Mouse (Mus musculus): ENCODE data around the gene Cavin3. TPM values are rescaled to one million over a fixed set of nuclear protein-coding genes. Genes with fewer than 3 reads are reported as not detected.

Gene Cavin3
- 10 to 100 TPM; 14.2 to 14.9 TPM for total RNA-seq (2021)

DNA sequence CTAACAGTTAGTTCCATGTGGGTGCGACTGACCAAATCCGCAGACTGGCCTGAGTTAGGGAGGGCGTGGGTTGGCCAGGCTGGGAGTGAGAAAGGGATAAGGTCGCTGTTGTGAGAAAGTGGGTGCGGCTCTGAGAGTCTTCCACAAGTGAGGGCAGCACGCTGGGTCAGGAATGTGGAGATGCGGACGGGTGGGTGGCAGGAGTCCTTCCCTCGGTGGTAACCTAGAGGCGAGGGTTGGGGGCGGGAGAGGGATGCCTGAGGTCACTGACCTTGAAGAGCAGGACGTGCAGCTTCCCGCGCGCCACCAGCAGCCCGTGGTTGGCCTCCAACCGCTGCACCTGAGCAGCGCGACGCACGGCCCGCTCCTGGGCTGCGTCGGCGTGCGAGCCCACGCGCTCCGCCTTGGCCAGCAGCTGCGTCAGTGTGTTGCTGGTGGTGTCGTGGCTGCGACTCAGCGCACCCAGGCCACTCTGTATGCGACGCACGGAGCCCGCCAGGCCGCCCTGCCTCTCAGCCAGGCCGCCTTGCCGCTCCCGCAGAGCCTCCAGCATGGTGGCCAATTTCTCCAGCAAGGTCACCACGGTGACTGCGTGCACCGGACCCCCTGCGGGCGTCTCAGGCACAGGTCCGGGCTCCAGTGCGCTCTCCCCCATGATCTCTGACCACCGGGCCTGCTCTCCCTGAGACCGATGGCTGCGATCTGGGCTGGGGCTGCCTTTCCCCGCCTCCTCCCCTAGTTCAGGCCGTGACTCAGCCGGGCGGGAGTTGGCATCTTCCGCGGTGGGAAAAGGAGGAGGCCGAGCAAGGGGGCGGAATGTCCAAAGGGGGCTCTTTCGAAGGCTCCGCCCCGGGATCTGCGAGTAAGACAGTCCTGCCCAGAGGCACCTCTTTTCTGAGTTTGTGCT lies at the start of gene Cavin3:
Gene Cavin3, minus strand, starts transcription at position 796 of the 907 bp plus-strand sequence.
- peak; percentile 36 to 54 for DNase-seq (ENCODE audit: extremely low spot score in 1 of 2, low spot score in 1 of 2)

DNA sequence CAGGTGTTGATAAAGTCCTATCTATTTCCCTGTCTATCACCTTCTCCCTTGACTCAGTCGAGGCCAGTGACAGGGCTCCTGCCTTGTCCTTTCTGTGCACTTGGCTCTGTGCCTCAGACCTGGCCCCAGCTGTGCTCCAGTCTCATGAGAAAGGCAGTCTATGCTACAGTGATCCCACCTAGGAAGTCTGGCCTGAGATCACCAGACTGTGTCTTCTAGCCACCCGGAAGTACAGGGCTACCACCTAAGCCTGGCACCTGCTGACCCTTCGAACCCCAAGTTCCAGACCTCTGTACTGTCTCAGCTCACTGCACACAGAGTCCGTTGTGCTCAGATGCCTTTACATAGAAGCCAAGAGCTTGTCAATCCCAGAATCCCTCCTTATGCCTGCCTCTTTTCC lies 46.0 kb upstream of the Cavin3 start:
- DNase-seq (ENCODE audit: extremely low spot score in 1 of 2, low spot score in 1 of 2), result no peak

- DNase-seq (ENCODE audit: extremely low spot score in 1 of 2, low spot score in 1 of 2), result peak; percentile 23 to 28
Observed at GRCm38 (mm10) chr7:105527306-105527937, 45.3 kb upstream of the Cavin3 start.

GRCm38 (mm10) chr7:105524222-105524621 lies 42.1 kb upstream of the Cavin3 start:
- DNase-seq (ENCODE audit: extremely low spot score in 1 of 2, low spot score in 1 of 2), result no peak

GRCm38 (mm10) chr7:105520201-105520600 lies 38.1 kb upstream of the Cavin3 start:
- no peak for DNase-seq (ENCODE audit: extremely low spot score in 1 of 2, low spot score in 1 of 2)

DNA sequence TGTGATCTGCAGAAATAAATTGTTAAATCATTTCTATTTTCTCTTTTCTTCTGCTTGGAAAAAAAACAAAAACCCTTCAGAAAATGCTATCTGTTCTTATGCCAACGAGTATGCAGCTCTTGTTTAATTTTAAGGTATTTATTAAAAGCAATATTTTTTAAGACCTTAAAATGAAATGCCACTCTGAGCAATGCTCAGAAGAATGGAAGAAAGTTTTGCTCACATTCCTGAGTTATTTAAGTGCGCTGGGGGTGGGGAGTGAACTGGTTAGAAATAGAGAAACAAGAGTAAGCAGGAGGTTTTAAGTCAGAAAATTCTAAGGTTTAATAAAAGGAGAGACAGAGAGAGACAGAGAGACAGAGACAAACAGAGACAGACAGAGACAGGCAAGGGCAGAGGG lies 37.7 kb upstream of the Cavin3 start:
- no peak for DNase-seq (ENCODE audit: extremely low spot score in 1 of 2, low spot score in 1 of 2)

DNA sequence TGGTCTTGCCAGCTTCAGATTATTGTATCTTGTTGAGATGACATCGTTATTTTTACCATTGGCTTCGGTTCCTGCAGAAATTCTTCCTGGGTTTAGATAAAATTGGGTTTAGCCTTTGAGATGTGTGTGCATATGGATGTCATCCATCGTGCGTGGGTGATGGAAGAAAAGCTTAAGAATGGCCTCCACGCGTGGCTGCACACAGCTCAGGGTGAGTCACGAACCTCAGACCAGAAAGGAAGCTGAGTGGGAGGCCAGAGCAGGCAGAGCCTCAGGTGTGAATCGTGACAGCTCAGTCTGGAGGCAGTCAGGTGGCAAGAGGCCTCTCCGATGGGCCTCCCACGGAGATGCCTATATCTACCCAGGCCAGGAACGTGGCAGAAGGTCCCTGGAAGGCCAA lies 37.2 kb upstream of the Cavin3 start:
- no peak for DNase-seq (ENCODE audit: extremely low spot score in 1 of 2, low spot score in 1 of 2)

GRCm38 (mm10) chr7:105516669-105517360 lies 34.7 kb upstream of the Cavin3 start:
- DNase-seq (ENCODE audit: extremely low spot score in 1 of 2, low spot score in 1 of 2), result no peak

- DNase-seq (ENCODE audit: extremely low spot score in 1 of 2, low spot score in 1 of 2), result peak; percentile 62 to 72
Observed at GRCm38 (mm10) chr7:105515178-105515577, 33.1 kb upstream of the Cavin3 start.

- DNase-seq (ENCODE audit: extremely low spot score in 1 of 2, low spot score in 1 of 2), result no peak
Observed at GRCm38 (mm10) chr7:105514561-105514960, 32.5 kb upstream of the Cavin3 start.

GRCm38 (mm10) chr7:105513845-105514291 lies 31.8 kb upstream of the Cavin3 start:
- DNase-seq (ENCODE audit: extremely low spot score in 1 of 2, low spot score in 1 of 2), result no peak

GRCm38 (mm10) chr7:105510143-105510542 lies 28.0 kb upstream of the Cavin3 start:
- DNase-seq (ENCODE audit: extremely low spot score in 1 of 2, low spot score in 1 of 2), result no peak

- DNase-seq (ENCODE audit: extremely low spot score in 1 of 2, low spot score in 1 of 2), result no peak
Observed at GRCm38 (mm10) chr7:105507257-105507656, 25.2 kb upstream of the Cavin3 start.

DNA sequence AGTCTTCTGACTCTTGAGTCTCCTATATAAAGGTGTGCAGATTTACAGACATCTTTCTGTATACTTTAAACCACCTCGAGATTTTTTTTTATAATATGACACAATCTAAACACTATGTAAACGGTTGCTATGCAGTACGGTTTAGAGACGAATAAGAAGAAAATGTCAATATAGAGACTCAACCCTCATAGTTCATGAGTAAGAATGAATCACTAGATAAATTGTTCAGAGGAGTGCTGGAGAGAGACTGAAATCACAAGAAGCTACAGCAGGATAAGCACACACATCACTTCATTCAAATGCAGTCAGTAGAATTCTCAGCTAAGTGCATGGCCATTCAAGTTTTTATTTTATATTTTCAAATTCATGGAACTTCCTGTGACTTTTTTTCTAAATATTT lies 19.9 kb upstream of the Cavin3 start:
- no peak for DNase-seq (ENCODE audit: extremely low spot score in 1 of 2, low spot score in 1 of 2)

- no peak for DNase-seq (ENCODE audit: extremely low spot score in 1 of 2, low spot score in 1 of 2)
Observed at GRCm38 (mm10) chr7:105499676-105500075, 17.6 kb upstream of the Cavin3 start.

DNA sequence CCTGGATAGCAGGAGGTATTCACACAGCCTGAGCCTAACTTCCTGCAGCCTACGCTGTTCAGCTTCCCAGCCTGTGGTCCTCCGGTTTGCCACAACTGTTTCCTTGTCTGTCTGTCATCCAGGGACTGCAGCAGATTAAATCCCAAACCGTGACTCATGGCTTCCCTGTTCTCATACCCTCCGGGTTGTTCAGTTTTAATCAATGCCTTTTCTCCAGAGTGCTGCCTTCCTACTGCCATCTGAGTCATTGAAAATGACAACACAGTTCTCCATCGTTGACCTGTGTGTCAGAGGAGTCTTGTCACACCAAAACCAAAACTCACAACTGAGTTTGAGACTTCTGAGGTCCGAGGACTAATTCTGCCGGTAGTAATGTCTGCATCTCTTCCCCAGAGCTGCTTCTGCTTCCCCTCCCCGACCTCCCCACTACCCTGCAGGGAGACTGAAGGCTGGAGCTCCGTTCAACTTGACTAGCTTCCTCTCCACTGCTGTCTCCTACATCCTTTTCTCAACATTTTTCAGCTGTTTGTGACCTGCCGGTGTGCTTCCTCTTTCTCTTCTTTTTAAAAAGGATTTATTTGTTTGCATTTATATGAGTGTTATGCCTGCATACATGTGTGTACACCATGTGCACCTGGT lies 16.9 kb upstream of the Cavin3 start:
- DNase-seq (ENCODE audit: extremely low spot score in 1 of 2, low spot score in 1 of 2), result no peak

GRCm38 (mm10) chr7:105497881-105498280 lies 15.8 kb upstream of the Cavin3 start:
- no peak for DNase-seq (ENCODE audit: extremely low spot score in 1 of 2, low spot score in 1 of 2)

GRCm38 (mm10) chr7:105487104-105487876 lies 5.2 kb upstream of the Cavin3 start:
- DNase-seq (ENCODE audit: extremely low spot score in 1 of 2, low spot score in 1 of 2), result peak in 1 of 2 experiments; percentile 40

DNA sequence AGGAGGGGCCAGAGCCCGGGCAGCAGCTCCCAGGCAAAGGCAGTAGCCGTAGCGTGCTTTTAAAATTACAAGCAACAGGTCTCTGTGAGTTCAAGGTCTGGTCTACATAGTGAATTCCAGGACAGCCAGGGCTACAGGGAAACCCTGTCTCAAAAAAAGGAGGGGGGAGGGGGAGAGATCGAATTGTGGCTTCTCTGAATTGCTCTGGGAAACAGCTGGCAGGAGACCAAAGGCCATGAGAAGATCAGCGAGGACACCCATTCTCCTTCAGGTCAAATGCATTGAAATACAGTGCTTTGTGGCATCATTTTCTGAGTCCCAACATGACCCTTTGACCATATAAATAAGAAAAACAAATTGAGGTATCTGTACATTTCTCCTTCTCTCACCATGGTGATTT lies 2.9 kb upstream of the Cavin3 start:
- no peak for DNase-seq (ENCODE audit: extremely low spot score in 1 of 2, low spot score in 1 of 2)

DNA sequence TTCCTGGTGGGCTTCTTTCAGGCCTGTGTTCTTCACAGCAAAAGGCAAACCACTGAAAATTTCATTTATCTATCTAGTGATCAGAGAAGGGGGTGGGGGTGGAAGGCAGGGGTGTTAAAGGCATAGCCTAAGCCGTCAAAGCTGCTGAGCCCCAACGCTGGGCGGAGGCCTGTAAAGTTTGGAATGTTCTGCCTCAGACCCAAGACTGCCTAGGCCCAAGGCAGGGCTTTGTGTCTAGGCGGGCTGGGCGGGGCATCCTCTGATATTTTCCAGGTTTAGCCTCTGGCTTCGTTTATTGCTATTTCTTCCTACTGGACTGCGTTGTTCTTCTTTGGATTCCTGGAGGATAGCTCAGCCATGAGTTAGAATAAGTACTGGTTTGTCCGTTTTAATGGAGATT lies 326 bp upstream of the Cavin3 start:
- no peak for DNase-seq (ENCODE audit: extremely low spot score in 1 of 2, low spot score in 1 of 2)
